Mouse (Mus musculus): ENCODE data around the gene Klk15. TPM values are rescaled to one million over a fixed set of nuclear protein-coding genes. Genes with fewer than 3 reads are reported as not detected.

The Klk15 gene
- total and polyA plus RNA-seq, 2 experiments from 2014 or later = not detected

DNA sequence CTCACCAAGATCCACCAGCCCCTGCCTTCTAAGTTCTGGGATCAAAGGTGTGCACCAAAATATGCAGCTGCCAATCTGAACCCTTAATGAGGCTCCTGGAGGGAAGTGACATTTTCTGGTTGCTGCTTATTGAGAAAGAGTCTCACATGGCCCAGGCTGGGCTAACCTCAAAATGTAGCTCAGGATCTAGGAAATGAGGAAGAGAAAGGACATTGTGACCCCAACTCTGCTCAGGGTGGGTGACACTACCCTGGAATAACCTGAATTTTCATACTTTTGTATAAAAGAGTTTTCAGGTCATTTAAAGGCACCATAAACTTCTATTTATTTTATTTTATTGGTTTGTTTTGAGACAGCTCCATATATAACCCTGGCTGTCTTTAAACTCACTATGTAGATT lies 52.1 kb downstream of the Klk15 start:
- Histone ChIP-seq H3K27ac (ENCODE audit: low read depth) (no peak overlapping the region), H3K4me3 (ENCODE audit: low read depth, low read length) (no peak overlapping the region), H3K9ac (replicated peaks; ENCODE audit: low read depth, low read length) (no peak overlapping the region), H3K4me2 (ENCODE audit: low read depth, low read length) (no peak overlapping the region), H3K4me1 (ENCODE audit: control insufficient read depth, insufficient read depth) (no peaks in the 10 kb centered on the region), H3K9me3 (replicated peaks; ENCODE audit: control insufficient read depth, low read length) (no peaks in the 10 kb centered on the region), H3K27me3 (ENCODE audit: control insufficient read depth, insufficient read depth, low read length) (no peaks in the 10 kb centered on the region), H3K36me3 (replicated peaks; ENCODE audit: control insufficient read depth, insufficient read depth, low read length) (no peaks in the 10 kb centered on the region)
- TF ChIP-seq CTCF (IDR thresholded peaks at IDR 0.05; ENCODE audit: low read depth) (no peak), EP300 (IDR thresholded peaks at IDR 0.05; ENCODE audit: low read depth) (no peak)
- DNase-seq (ENCODE audit: low spot score) = no peak
- no peak for ATAC-seq (ENCODE audit: insufficient read depth, low read depth)

Other genes starting within 250 kb of the Klk15 start
- not detected in 2 replicates for gene Klk14, start 243.3 kb upstream of the Klk15 start, total RNA-seq (2014; rRNA removed; ENCODE audit: low replicate concordance)
- not detected in 2 replicates for gene Klk14, start 243.3 kb upstream of the Klk15 start, polyA plus RNA-seq (2015; fragmentation: Nextera tagmentation; extraction: Ambion mirVana)
- not detected in 2 replicates for gene Klk13, start 221.2 kb upstream of the Klk15 start, total RNA-seq (2014; rRNA removed; ENCODE audit: low replicate concordance)
- gene Klk13, start 221.2 kb upstream of the Klk15 start, polyA plus RNA-seq (2015; fragmentation: Nextera tagmentation; extraction: Ambion mirVana) = not detected in 2 replicates
- gene Klk12, start 164.8 kb upstream of the Klk15 start, total RNA-seq (2014; rRNA removed; ENCODE audit: low replicate concordance) = not detected in 2 replicates
- not detected in 2 replicates for gene Klk12, start 164.8 kb upstream of the Klk15 start, polyA plus RNA-seq (2015; fragmentation: Nextera tagmentation; extraction: Ambion mirVana)
- gene Klk11, start 159.1 kb upstream of the Klk15 start, total RNA-seq (2014; rRNA removed; ENCODE audit: low replicate concordance) = not detected in 2 replicates
- 0.15 TPM in 1 of 2 replicates, not detected in the other for gene Klk11, start 159.1 kb upstream of the Klk15 start, polyA plus RNA-seq (2015; fragmentation: Nextera tagmentation; extraction: Ambion mirVana)
- gene Klk10, start 152.7 kb upstream of the Klk15 start, total RNA-seq (2014; rRNA removed; ENCODE audit: low replicate concordance) = 0.31 TPM in 1 of 2 replicates, not detected in the other
- gene Klk10, start 152.7 kb upstream of the Klk15 start, polyA plus RNA-seq (2015; fragmentation: Nextera tagmentation; extraction: Ambion mirVana) = 0.27 and 0.52 TPM in 2 replicates
- gene Klk9, start 141.8 kb upstream of the Klk15 start, total RNA-seq (2014; rRNA removed; ENCODE audit: low replicate concordance) = not detected in 2 replicates
- 0.08 TPM in 1 of 2 replicates, not detected in the other for gene Klk9, start 141.8 kb upstream of the Klk15 start, polyA plus RNA-seq (2015; fragmentation: Nextera tagmentation; extraction: Ambion mirVana)
- 9.3 and 40.6 TPM in 2 replicates for gene Klk8, start 136.2 kb upstream of the Klk15 start, total RNA-seq (2014; rRNA removed; ENCODE audit: low replicate concordance)
- gene Klk8, start 136.2 kb upstream of the Klk15 start, polyA plus RNA-seq (2015; fragmentation: Nextera tagmentation; extraction: Ambion mirVana) = 16.4 and 17.0 TPM in 2 replicates
- not detected in 2 replicates for gene Klk7, start 122.4 kb upstream of the Klk15 start, total RNA-seq (2014; rRNA removed; ENCODE audit: low replicate concordance)
- 0.05 TPM in 1 of 2 replicates, not detected in the other for gene Klk7, start 122.4 kb upstream of the Klk15 start, polyA plus RNA-seq (2015; fragmentation: Nextera tagmentation; extraction: Ambion mirVana)
- not detected in 2 replicates for gene Klk6, start 109.2 kb upstream of the Klk15 start, total RNA-seq (2014; rRNA removed; ENCODE audit: low replicate concordance)
- gene Klk6, start 109.2 kb upstream of the Klk15 start, polyA plus RNA-seq (2015; fragmentation: Nextera tagmentation; extraction: Ambion mirVana) = not detected in 2 replicates
- gene Klk5, start 91.8 kb upstream of the Klk15 start, total RNA-seq (2014; rRNA removed; ENCODE audit: low replicate concordance) = not detected in 2 replicates
- gene Klk5, start 91.8 kb upstream of the Klk15 start, polyA plus RNA-seq (2015; fragmentation: Nextera tagmentation; extraction: Ambion mirVana) = not detected in 2 replicates
- not detected in 2 replicates for gene Klk4, start 52.6 kb upstream of the Klk15 start, total RNA-seq (2014; rRNA removed; ENCODE audit: low replicate concordance)
- gene Klk4, start 52.6 kb upstream of the Klk15 start, polyA plus RNA-seq (2015; fragmentation: Nextera tagmentation; extraction: Ambion mirVana) = not detected in 2 replicates
- gene Klk1b8, start 16.9 kb downstream of the Klk15 start, total RNA-seq (2014; rRNA removed; ENCODE audit: low replicate concordance) = not detected in 2 replicates
- gene Klk1b8, start 16.9 kb downstream of the Klk15 start, polyA plus RNA-seq (2015; fragmentation: Nextera tagmentation; extraction: Ambion mirVana) = not detected in 2 replicates
- gene Klk1b1, start 33.0 kb downstream of the Klk15 start, total RNA-seq (2014; rRNA removed; ENCODE audit: low replicate concordance) = not detected in 2 replicates
- gene Klk1b1, start 33.0 kb downstream of the Klk15 start, polyA plus RNA-seq (2015; fragmentation: Nextera tagmentation; extraction: Ambion mirVana) = not detected in 2 replicates
- gene Klk1b9, start 42.3 kb downstream of the Klk15 start, total RNA-seq (2014; rRNA removed; ENCODE audit: low replicate concordance) = not detected in 2 replicates
- gene Klk1b9, start 42.3 kb downstream of the Klk15 start, polyA plus RNA-seq (2015; fragmentation: Nextera tagmentation; extraction: Ambion mirVana) = not detected in 2 replicates
- not detected in 2 replicates for gene Klk1b11, start 62.1 kb downstream of the Klk15 start, total RNA-seq (2014; rRNA removed; ENCODE audit: low replicate concordance)
- gene Klk1b11, start 62.1 kb downstream of the Klk15 start, polyA plus RNA-seq (2015; fragmentation: Nextera tagmentation; extraction: Ambion mirVana) = not detected in 2 replicates
- gene Klk1b26, start 78.4 kb downstream of the Klk15 start, total RNA-seq (2014; rRNA removed; ENCODE audit: low replicate concordance) = not detected in 2 replicates
- not detected in 2 replicates for gene Klk1b26, start 78.4 kb downstream of the Klk15 start, polyA plus RNA-seq (2015; fragmentation: Nextera tagmentation; extraction: Ambion mirVana)
- gene Klk1b27, start 118.5 kb downstream of the Klk15 start, total RNA-seq (2014; rRNA removed; ENCODE audit: low replicate concordance) = not detected in 2 replicates
- not detected in 2 replicates for gene Klk1b27, start 118.5 kb downstream of the Klk15 start, polyA plus RNA-seq (2015; fragmentation: Nextera tagmentation; extraction: Ambion mirVana)
- not detected in 2 replicates for gene Klk1b21, start 168.6 kb downstream of the Klk15 start, total RNA-seq (2014; rRNA removed; ENCODE audit: low replicate concordance)
- not detected in 2 replicates for gene Klk1b21, start 168.6 kb downstream of the Klk15 start, polyA plus RNA-seq (2015; fragmentation: Nextera tagmentation; extraction: Ambion mirVana)
- not detected in 2 replicates for gene Klk1b22, start 178.9 kb downstream of the Klk15 start, total RNA-seq (2014; rRNA removed; ENCODE audit: low replicate concordance)
- not detected in 2 replicates for gene Klk1b22, start 178.9 kb downstream of the Klk15 start, polyA plus RNA-seq (2015; fragmentation: Nextera tagmentation; extraction: Ambion mirVana)
- gene Klk1b16, start 203.0 kb downstream of the Klk15 start, total RNA-seq (2014; rRNA removed; ENCODE audit: low replicate concordance) = not detected in 2 replicates
- not detected in 2 replicates for gene Klk1b16, start 203.0 kb downstream of the Klk15 start, polyA plus RNA-seq (2015; fragmentation: Nextera tagmentation; extraction: Ambion mirVana)

Measured in heart, postnatal 0 days (tissue).